Mouse (Mus musculus) cortical plate, adult 2 months (tissue): ENCODE measurements around the gene Srd5a1.

Source experiments
- CTCF ChIP-seq: fragments of 200-500 bp; IDR thresholded peaks from 2 replicates; pipeline ENCODE4 v1.5.1; 2011; ENCODE audit warnings: mild to moderate bottlenecking, control low read depth, low read length; ENCODE audit not compliant: insufficient read depth; ENCODE audit errors: extremely low read depth
- POLR2A ChIP-seq: fragments of 200-500 bp; IDR thresholded peaks from 2 replicates; pipeline ENCODE4 v1.6.1; 2011; ENCODE audit warnings: mild to moderate bottlenecking, low read length, control low read depth; ENCODE audit not compliant: insufficient read depth; ENCODE audit errors: extremely low read depth

DNA sequence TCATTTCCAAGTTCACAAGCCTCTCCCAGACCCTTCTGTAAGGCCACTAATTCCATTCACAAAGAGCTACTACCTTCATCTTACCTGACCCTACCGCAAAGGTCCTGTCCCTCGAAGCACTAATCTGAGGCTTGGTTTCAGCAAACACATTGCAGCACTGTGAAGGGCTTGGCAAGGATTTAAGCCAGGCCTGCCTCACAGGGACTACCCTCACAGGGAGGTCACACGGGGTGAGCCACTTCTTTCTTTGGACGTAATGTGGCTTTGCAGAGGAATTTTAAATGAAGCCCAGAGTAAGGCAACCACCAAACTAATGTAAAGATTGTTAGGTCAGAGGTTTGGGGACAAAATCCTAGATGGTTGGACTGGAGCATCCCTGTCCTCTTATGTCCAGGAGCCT, 29.3 kb upstream of the Srd5a1 start:
- TF ChIP-seq CTCF (no peak), POLR2A (no peak)
